Mouse (Mus musculus) gastrocnemius, postnatal 4 days (tissue): ENCODE data around the gene Mcm3. TPM values are rescaled to one million over a fixed set of nuclear protein-coding genes. Genes with fewer than 3 reads are reported as not detected.
"Not testable (repeated sequence)": the region's sequence is repeated elsewhere in the genome, so short reads cannot be mapped to it uniquely, and the experiment has no call there.

Experiments used
- DNase-seq, 2 experiments: peaks; one replicate each; pipeline ENCODE4 v3.0.0; 2021 to 2022; ENCODE audit warnings: low spot score in 2 of 2, mixed read lengths in 2 of 2
- total RNA-seq, 2 experiments: library from RNA; stranded (reverse); gene quantifications; 2 replicates each; pipeline ENCODE4 v1.2.3; 2021

Mcm3 gene
- total RNA-seq, 2 experiments from 2014 or later: 36.4 to 37.5 TPM

DNA sequence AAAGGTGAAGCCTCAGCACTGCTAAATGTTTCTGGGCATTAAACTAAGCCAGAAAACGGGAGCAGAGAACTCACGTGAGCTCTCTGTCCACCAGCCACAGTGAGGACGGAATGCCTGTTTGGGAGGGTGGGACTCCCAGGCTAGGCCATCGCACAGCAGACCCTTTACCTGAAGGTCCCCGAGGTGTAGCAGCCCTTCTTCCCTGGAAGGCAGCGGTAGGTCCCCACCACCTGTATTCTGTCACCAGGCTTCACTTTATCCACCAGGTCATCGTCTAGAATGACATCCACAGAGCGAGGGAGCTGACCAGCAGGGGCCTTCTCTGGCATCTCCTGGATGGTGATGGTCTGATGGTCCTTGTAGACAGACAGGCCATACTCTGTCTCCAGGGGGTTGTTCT, 5.6 kb downstream of the Mcm3 start:
- no peak for DNase-seq

DNA sequence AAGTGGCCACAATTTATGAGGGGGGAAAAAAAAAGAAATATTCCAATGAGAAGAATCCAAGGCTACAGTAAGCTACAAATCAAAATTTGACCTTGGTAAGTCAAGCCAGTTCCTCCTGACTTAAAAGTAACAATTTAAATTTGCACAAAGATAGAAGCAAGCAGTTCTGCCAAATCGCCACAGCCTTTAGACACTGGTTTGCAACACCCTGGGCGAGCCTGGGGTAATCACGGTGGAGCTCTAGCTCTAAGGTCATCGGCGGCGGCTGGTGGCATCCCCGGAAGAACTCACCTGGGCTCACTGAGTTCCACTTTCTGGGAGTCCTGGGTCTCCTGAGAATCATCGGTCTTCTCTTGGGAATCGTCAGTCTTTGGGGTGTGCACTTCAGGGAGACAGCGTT, 15.6 kb downstream of the Mcm3 start:
- no peak for DNase-seq

DNA sequence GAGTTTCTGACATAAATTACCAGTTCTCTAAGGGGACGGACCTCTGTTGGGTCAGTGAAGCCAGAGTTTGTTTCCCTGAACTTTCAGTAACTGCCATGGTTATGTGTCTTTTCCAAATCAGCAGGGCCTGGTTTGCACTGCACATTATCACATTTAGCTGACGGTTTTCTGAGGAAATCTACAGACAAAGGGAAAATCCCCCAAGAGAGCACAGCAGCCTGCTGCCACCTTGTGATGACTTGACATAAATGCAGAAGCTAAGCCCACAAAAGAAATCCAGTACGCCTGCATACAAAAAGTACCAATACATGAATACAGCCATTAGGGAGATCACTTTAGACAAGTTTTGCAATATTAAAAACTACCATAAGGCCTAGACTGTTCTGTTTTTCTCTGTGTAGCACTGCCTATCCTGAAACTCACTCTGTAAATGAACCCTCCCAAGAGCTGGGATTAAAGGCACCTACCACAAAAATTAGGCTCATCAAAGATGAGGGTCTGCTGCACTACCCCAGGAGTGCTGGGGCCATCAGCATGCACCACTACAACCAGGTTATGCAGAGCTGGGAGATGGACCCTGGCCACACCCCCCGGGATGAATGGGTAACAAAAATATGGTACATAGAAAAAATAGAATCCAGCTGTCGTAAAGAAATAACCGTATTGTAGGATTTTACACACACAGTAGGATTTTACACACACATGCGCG, 18.3 kb downstream of the Mcm3 start:
- DNase-seq: no peak

DNA sequence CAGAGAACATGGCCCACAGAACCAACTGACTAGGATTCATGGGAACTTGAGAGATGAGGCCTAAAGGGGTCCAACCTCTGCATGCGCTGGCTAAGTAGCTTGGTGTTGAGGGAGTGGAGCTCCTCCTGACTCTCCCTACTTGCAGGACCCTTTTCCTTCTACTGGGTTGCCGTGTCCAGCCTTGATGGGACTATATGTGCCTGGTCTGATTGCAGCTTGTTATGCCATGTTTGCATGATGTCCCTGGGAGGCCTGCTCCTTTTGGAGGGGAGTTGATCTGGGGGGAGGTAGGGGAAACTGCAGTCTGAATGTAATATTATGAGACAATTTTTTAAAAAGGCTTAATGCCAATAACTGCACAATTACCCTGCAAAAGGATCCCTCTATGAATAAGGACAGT, 18.8 kb downstream of the Mcm3 start:
- no peak for DNase-seq

DNA sequence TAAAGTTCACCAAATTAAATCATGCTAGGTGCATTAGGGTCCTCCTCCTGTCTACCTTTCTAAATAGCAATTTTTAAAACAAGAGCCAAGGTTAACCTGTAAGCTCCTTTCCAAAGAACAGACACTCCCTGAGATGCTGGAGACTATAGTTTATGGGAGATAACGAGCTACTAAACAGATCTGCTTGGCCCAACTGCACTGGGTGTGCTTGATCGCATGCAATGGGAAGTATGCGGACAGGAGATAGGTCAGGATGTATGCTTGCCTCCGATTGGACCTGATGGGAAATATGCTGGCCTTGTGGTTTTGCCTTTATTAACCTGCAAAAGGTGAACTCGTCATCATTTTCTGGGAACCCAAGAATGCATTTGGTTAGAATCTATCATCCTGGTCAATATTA, 24.9 kb downstream of the Mcm3 start:
- no peak for DNase-seq

DNA sequence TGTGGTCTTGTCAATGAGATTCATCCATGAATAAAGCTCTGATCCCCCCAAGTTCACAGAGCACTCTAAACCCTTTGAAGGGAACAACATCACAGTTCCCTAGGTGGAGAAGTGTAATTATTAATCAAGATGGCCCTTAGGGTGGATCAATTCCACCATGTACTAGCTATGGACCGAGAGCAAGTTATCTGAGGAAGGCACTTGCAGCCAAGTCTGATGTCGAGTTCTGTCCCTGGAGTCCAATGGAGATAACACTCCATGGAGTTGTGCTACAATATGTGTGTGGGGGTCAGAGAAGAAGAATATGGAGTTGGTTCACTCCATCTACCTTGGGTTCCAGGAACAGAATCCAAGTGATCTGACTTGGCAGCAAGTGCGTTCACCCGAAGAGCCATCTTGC, 25.4 kb downstream of the Mcm3 start:
- no peak for DNase-seq

DNA sequence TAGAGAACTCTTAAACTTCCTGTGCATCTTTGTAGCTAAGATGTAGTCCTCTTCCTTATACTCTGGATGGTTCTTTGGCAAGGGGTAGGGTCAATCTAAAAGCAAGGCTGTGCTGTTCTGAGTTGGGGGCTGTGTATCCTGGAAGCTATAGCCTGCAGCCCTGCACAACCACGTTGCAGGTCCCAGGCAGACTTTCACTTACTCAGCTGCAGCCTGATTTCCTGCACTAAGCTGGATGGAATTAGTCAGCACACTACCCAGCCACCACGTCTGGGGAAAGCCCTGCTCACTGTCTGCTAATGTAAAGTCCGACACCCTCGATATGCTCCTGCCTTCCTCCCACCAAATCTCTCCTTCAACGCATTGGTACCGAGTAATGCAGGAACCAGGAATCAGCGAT, 28.7 kb downstream of the Mcm3 start:
- DNase-seq: no peak

DNA sequence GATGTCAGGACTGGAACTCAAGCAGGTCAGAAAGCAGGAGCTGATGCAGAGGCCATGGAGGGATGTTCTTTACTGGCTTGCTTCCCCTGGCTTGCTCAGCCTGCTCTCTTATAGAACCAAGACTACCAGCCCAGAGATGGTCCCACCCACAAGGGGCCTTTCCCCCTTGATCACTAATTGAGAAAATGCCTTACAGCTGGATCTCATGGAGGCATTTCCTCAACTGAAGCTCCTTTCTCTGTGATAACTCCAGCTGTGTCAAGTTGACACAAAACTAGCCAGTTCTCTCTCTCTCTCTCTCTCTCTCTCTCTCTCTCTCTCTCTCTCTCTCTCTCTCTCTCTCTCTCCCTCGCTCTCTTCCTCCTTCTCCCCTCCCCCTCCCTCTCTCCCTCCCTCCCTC, 29.6 kb downstream of the Mcm3 start, which contains the start of gene Il17f:
Gene Il17f, minus strand, starts transcription at position 101 of the 400 bp plus-strand sequence.
- not testable (repeated sequence) for DNase-seq

DNA sequence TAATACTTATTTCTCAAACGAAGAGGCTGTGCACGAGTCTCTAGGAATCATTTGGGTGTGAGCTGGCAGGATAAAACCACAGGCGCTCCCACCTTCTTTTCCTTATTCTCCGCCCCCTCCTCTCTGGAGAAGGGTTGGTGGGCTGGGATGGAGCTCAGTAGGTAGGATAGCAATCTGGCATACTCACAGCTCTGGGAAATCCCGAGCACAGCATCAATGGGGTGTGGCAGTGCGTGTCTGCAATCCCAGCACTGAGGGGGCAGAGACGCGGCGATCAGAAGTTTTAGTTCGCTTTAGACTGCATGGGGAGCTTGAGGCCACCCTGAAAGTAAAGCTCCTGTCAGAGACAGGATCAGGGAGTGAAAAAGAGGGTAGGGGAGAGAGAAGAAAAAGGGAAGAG, 31.7 kb downstream of the Mcm3 start:
- DNase-seq: no peak

DNA sequence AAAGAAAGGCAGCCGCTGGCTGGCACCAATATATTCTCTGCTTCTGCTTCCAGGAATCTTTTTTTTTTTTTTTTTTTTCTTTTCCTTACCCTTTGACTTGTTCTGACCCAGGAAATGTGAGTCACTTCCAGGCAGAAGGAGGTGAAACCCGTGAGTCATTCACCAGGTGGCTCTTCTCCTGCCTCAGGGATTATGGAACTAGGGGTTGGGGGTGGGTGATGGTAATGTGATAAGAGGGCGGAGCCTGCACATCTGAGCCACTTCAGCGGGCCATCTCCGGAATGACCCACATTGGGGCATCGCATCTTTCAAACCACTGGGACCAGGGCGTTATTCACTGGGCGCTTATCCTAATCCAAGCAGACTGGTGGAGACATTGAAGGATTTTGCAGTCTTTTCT, 33.1 kb downstream of the Mcm3 start:
- DNase-seq: no peak

DNA sequence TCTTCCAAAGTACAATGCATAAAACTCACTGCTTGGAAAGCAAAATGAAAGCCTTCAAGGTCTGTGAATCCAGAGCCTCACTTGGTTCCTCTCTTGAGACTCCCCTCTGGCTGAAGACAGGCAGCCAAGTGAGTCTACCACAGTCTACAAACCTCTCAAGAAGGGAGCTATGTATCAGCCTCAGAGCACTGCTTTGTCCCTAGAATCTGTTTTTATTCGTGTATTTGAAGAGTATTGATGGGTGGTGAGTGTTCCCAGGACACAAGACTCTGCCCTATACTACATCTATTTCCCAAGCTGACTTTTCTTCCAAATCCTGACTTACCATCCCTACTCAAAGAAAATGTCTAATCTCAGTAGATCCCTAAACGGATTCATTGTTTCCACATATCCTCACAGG, 41.7 kb downstream of the Mcm3 start:
- DNase-seq: no peak

DNA sequence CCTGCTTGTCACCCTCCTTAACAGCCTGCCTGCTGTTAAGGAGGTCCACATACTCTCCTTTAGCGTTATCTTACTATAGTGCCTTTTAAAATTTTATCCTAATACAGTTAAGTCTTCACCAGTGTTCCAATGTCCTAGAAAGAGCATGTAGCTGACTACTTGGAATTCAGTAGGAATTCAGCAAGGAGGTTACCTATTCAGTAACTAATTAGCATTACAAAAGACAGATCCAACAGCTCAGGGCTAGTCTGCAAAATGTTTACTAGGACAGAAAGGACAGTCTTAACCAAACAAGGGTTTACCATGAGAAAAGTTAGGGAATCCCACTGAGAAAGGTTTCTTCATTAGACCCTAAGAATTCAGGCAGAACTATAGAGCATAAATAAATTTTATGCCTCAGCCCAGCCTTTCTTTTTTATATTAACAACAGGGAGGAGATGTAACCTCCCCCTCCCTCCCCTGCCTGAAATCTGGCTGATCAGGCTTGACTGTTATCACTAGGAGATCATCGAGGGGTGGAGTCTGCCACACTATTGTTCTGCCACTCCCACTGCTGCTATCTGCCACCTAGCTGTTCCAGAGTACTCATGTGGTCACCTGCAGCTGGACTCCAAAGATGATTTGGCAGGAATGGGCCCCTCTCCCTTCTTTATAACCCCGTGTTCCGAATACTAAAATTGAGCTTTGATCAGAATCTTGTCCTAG, 45.9 kb downstream of the Mcm3 start:
- DNase-seq: not testable (repeated sequence)

DNA sequence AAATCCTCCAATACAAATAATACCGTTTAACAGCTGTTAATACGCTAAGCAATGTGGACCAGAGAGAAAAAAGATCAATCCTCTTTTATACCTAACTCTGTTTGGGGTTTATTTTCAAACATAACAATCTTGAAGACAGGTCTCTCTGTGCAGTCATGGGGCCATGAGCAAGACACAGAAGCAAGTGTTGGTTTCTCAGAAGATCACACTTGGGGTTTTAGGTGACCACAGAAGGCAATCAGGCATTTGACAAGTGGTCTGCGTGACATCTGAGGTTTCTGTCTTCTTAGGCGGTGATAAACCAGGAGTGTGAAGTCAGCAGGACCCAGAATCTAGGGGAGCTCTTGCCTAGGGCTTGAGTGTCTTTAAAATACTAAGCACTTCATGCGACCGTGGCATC, 53.6 kb downstream of the Mcm3 start:
- no peak for DNase-seq

DNA sequence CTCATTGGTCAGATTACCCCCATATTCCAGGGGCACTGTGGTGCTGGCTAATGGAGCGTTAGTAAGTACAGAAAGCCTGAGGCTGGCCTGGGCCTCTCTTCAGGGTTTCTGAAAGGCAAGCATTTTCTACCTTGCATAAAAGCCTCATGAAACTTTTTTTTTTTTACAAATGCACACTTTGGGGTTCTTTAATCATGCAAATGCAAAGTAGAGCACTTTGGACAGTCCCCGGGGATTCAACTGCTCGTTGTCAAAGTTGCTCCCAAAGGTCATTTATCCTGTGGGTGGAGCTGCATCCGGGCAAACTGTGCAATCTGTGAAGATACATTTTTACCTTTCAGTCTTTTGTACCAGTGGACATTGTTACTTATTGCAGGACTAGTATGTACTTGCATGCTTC, 58.7 kb downstream of the Mcm3 start:
- no peak for DNase-seq

DNA sequence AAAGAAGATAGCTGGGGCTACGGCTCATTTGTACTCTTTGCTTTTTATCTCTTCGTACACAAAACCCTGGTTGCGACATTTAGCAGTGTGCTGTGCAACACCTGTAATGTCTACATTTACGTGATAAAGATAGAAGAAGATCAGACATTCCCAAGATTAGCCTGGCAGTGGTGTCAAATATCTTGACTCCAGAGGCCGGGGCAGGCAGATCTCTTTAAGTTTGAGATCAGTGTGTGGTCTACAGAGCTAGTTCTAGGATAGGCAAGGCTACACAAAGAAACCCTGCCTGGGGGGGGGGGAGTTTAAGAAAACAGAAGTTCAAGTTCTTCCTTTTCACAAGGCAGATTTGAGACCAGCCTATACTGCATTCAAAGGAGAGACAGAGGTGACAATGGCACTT, 59.8 kb downstream of the Mcm3 start:
- DNase-seq: no peak

DNA sequence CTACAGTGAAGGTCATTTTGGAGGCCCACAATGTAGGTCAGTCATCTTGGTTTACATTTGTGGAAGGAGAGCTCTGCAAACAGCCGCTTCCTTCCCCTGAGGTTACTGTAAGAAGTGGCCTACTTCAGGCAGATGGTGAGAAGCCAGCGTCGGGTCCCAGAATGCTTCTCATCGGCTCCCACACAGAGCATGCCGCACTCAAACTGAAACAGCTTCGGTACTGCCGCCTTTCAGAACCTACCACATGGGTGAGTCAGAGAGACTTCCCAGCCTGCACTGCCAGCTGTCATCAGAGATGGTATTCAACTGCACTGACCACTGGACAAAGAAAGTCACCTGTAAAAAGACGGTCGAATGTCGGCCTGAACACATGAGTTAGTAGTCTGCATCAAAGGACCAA, 60.3 kb downstream of the Mcm3 start:
- DNase-seq: no peak

DNA sequence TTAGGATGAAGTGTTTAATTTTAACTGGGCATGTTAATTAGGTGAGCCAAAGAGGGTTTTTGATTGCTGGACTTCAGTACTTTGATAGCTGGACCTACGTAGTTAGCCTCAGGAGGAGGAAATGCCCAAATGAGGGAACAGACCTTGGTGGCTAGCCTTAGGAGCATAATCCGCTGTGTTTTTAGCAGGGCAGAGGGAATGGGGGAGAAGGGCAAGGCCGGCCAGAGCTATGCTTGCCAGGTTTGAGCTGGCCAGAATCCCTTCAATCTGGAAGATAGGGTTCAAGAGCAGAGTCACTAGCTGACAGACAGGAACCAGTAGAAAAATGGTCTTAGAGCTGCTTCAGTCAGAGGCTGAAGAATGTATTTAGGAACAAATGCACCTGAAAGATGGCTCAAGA, 62.5 kb downstream of the Mcm3 start:
- DNase-seq: no peak

DNA sequence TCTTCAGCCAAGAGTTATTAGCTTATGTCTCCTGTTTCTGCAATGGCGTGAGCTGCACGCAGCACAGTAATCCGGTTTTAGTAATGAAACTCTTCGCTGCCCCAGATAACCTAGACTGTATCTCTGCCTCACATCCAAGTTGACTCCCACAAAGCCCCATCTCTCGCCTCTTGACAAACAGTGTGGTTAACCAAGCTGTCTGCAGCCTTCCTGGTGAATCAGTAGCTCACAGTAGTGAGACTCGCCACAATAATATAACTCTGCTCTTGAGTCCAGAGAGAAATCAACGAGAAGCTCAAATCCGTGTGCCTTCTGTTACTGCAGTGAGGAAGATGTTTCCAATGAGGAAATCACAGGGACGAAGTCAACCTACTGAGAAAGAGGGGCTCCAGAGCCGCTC, 65.7 kb downstream of the Mcm3 start:
- no peak for DNase-seq

Other genes starting within 250 kb of the Mcm3 start
- 1 to 10 TPM; 1.0 to 1.3 TPM for gene Pkhd1, start 202.2 kb downstream of the Mcm3 start, total RNA-seq
- not detected for gene Il17a, start 89.4 kb downstream of the Mcm3 start, total RNA-seq
- gene Il17f, start 29.7 kb downstream of the Mcm3 start, total RNA-seq: not detected
- gene Paqr8, start 70.3 kb upstream of the Mcm3 start, total RNA-seq: 1 to 10 TPM; 2.5 to 3.0 TPM
- gene Efhc1, start 131.3 kb upstream of the Mcm3 start, total RNA-seq: 1 to 10 TPM; 2.9 to 5.0 TPM